Mouse (Mus musculus) lung, adult 2 months (tissue): ENCODE measurements around the gene Gm17469. TPM values are rescaled to one million over a fixed set of nuclear protein-coding genes. Genes with fewer than 3 reads are reported as not detected.
"Not testable (repeated sequence)": the region's sequence is repeated elsewhere in the genome, so short reads cannot be mapped to it uniquely, and the experiment has no call there.

Experiments used
- DNase-seq: peaks from one replicate; pipeline ENCODE4 v3.0.0; 2022
- H3K4me1 ChIP-seq: fragments of 200-500 bp; 2 replicates; pipeline ENCODE4 v1.6.1; 2011; ENCODE audit warnings: low read length; ENCODE audit not compliant: control insufficient read depth, insufficient read depth
- H3K4me3 ChIP-seq: fragments of 200-500 bp; replicated peaks from 2 replicates; pipeline ENCODE3; 2011; ENCODE audit warnings: low read depth, mild to moderate bottlenecking, control low read depth, low read length; ENCODE audit errors: extremely low read depth
- WGBS: fragments of 180-500 bp; shearing (Covaris S2); methylation state at CpG from one replicate; pipeline ENCODE4 v1.1.7; 2018; 5-methylcytosine and 5-hydroxymethylcytosine counted together
- polyA plus RNA-seq: library from polyadenylated mRNA; depleted of rRNA; stranded (reverse); fragments of >200 nt; gene quantifications from 2 replicates; pipeline ENCODE4 v1.2.3, GENCODE M21; 2012; rRNA removed

Gene Gm17469
- not detected in 2 replicates for polyA plus RNA-seq

- no CpG with 5 or more reads among the region's 4 CpGs for WGBS
- not testable (repeated sequence) for H3K4me3 ChIP-seq, H3K4me1 ChIP-seq, DNase-seq
These were observed at the start of gene Gm17469 for GRCm38 (mm10) chrX:124629593-124629992. Gm17469 (plus strand) TSS chrX:124629893.

Other genes starting within 250 kb of the Gm17469 start
- not detected in 2 replicates for gene Gm17584, start 129.3 kb upstream of the Gm17469 start, polyA plus RNA-seq